ENCODE assay signal across 8 mouse cellular contexts in the genomic region with DNA sequence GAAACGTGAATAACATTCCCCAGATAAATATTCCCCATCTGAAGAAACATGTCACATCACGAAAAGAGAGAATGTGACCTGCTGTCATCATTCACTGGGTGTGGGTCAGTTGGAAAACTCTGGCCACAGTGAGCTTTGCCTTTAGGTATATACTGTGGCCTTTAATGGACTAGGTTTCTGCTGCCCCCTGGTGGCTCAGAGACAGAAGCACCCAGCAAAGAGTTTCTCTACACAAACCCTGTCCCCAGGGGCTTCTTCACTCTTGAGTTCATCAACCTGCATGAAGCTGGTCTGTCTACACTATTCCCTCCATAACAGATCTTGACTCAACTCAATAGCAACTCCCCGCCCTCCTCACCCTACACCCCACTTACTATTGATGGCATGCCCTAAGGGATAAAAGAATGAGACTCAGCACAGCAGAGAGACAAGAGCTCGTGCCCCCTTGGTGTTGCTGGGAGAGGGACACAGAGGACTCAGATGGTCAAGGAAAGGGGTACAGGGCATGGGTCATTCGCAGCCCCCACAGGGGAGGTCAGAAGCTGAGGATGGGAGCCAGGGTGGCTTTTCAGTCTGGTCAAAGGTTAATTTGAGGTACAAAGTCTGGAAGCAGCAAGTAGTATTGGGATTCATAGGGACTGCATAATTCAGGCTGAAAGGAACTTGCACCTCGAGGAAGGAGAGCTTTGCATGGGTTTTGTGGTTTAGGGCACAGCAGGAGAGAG. TPM values are rescaled to one million over a fixed set of nuclear protein-coding genes. Genes with fewer than 3 reads are reported as not detected.
DNase-seq lines count a peak whose midpoint lies in the region; ATAC-seq and TF ChIP-seq lines count a peak whose summit lies in the region.

No protein-coding gene starts in this region.

- H3K27ac ChIP-seq in heart, embryonic 11.5 days (ENCODE audit: low read depth, low read length) = no peak overlapping the region

- H3K9me3 ChIP-seq in G1E (replicated peaks) = no peaks in the 10 kb centered on the region
- no peaks in the 10 kb centered on the region for H3K9me3 ChIP-seq in heart, embryonic 11.5 days (replicated peaks; ENCODE audit: control insufficient read depth, low read length)

- peaks cover 3% of the 10 kb centered on the region for H3K27me3 ChIP-seq in G1E (ENCODE audit: insufficient read depth, low read length)
- no peaks in the 10 kb centered on the region; the same call in 1 of the 2 replicates for H3K27me3 ChIP-seq in heart, embryonic 11.5 days (ENCODE audit: control insufficient read depth, insufficient read depth, low read length)

- H3K36me3 ChIP-seq in G1E (replicated peaks) = no peaks in the 10 kb centered on the region
- no peaks in the 10 kb centered on the region for H3K36me3 ChIP-seq in heart, embryonic 11.5 days (ENCODE audit: control insufficient read depth, insufficient read depth, low read length)

- no peak overlapping the region for H3K4me2 ChIP-seq in heart, embryonic 11.5 days

- no peak overlapping the region for H3K9ac ChIP-seq in heart, embryonic 11.5 days (ENCODE audit: low read depth, low read length)

- TF ChIP-seq CTCF in G1E (IDR thresholded peaks at IDR 0.05; ENCODE audit: low read depth, low read length) = no peak

- DNase-seq in 3T3-L1 (ENCODE audit: low read depth, low spot score) = peak; percentile 89
- peak; percentile 40 for DNase-seq in G1E (ENCODE audit: low spot score)
- DNase-seq in cerebellum, postnatal 25 days = peak; percentile 57 to 77
- DNase-seq in kidney, postnatal 36 days = peak; percentile 72 to 89
- DNase-seq in lung, adult 18-20 months = peak; percentile 57 to 59
- DNase-seq in right cerebral cortex, adult 18-20 months = peak; percentile 38
- DNase-seq in thymus, postnatal 36 days = peak; percentile 52 to 53

- no peaks in the 10 kb centered on the region for H3K4me1 ChIP-seq in G1E (ENCODE audit: insufficient read depth, low read depth, low read length)
- H3K4me1 ChIP-seq in heart, embryonic 11.5 days (ENCODE audit: control insufficient read depth, insufficient read depth, low read length) = no peaks in the 10 kb centered on the region

- ATAC-seq in G1E (ENCODE audit: extremely low read depth, insufficient number of reproducible peaks, low FRiP score, poor library complexity, severe bottlenecking) = 0 out of 2 replicates have a peak, but pooled peaks have one; percentile 34
- ATAC-seq in heart, embryonic 11.5 days (replicated peaks; ENCODE audit: insufficient number of reproducible peaks, low FRiP score, low TSS enrichment) = peak; percentile 52; the same call in 1 of the 2 replicates

- 23% methylated on average over 6 of the region's 6 CpGs for WGBS in heart, embryonic 11.5 days (ENCODE audit: insufficient replicate concordance)

- no peak overlapping the region for H3K4me3 ChIP-seq in G1E (ENCODE audit: low read depth, low read length)
- no peak overlapping the region for H3K4me3 ChIP-seq in heart, embryonic 11.5 days (ENCODE audit: low read depth, low read length)

RNA-seq across cellular contexts. Expression of gene Spint5, which starts 11.0 kb away (rescaled TPM):
- total RNA-seq in G1E (2014; fragmentation: Nextera tagmentation) (not detected in 2 replicates), G1E (2017) (not detected in 2 replicates)
- not detected in 2 replicates for polyA plus RNA-seq in G1E (2012)
- polyA plus RNA-seq in heart, embryonic 11.5 days (2014; fragmentation: Nextera tagmentation; extraction: Ambion mirVana) = not detected in 2 replicates

RNA-seq across cellular contexts. Expression of gene Wfdc3, which starts 19.7 kb away (rescaled TPM):
- 1.4 and 2.0 TPM in 2 replicates for total RNA-seq in G1E (2014; fragmentation: Nextera tagmentation)
- 0.98 and 1.5 TPM in 2 replicates for total RNA-seq in G1E (2017)
- polyA plus RNA-seq in G1E (2012) = 0.03 TPM in 1 of 2 replicates, not detected in the other
- 0.19 TPM in 1 of 2 replicates, not detected in the other for polyA plus RNA-seq in heart, embryonic 11.5 days (2014; fragmentation: Nextera tagmentation; extraction: Ambion mirVana)

RNA-seq across cellular contexts. Expression of gene Dnttip1, which starts 19.7 kb away (rescaled TPM):
- total RNA-seq in G1E (2014; fragmentation: Nextera tagmentation) (58.1 and 86.2 TPM in 2 replicates), G1E (2017) (18.0 and 23.8 TPM in 2 replicates)
- 122 and 135 TPM in 2 replicates for polyA plus RNA-seq in G1E (2012)
- 52.6 and 57.3 TPM in 2 replicates for polyA plus RNA-seq in heart, embryonic 11.5 days (2014; fragmentation: Nextera tagmentation; extraction: Ambion mirVana)

RNA-seq across cellular contexts. Expression of gene Spint4, which starts 27.8 kb away (rescaled TPM):
- total RNA-seq in G1E (2014; fragmentation: Nextera tagmentation) (not detected in 2 replicates), G1E (2017) (0.16 TPM in 1 of 2 replicates, not detected in the other)
- polyA plus RNA-seq in G1E (2012) = not detected in 2 replicates
- not detected in 2 replicates for polyA plus RNA-seq in heart, embryonic 11.5 days (2014; fragmentation: Nextera tagmentation; extraction: Ambion mirVana)

RNA-seq across cellular contexts. Expression of gene Wfdc13, which starts 41.1 kb away (rescaled TPM):
- total RNA-seq in G1E (2014; fragmentation: Nextera tagmentation) (not detected in 2 replicates), G1E (2017) (0.11 TPM in 1 of 2 replicates, not detected in the other)
- not detected in 2 replicates for polyA plus RNA-seq in G1E (2012)
- not detected in 2 replicates for polyA plus RNA-seq in heart, embryonic 11.5 days (2014; fragmentation: Nextera tagmentation; extraction: Ambion mirVana)

Comparison
In these comparisons a context has a peak if more than half of its experiments do, and no peak if none do; other contexts are left out.
1. DNase-seq: peak in every context shown above with its lines; median percentile 89 in 3T3-L1; 80 in kidney, postnatal 36 days; 67 in cerebellum, postnatal 25 days; 58 in lung, adult 18-20 months; 52 in thymus, postnatal 36 days; 40 in G1E; 38 in right cerebral cortex, adult 18-20 months.